Mouse (Mus musculus) ES-E14 (cell line): ENCODE measurements around the gene Phxr2.

ENCODE experiments used
- CHD2 ChIP-seq: IDR thresholded peaks from 2 replicates; pipeline ENCODE4 v1.6.1; 2014; ENCODE audit warnings: mild to moderate bottlenecking, low read depth, low read length, inconsistent platforms
- HCFC1 ChIP-seq: IDR thresholded peaks from 2 replicates; pipeline ENCODE4 v1.6.1; 2012; ENCODE audit warnings: low read length, inconsistent platforms, borderline replicate concordance; ENCODE audit not compliant: insufficient read depth
- MAFK ChIP-seq: IDR thresholded peaks from 2 replicates; pipeline ENCODE4 v1.6.1; 2014; ENCODE audit warnings: mild to moderate bottlenecking, low read depth, low read length, inconsistent platforms; ENCODE audit not compliant: insufficient read depth
- ZC3H11A ChIP-seq: IDR thresholded peaks from 2 replicates; pipeline ENCODE4 v1.6.1; 2012; ENCODE audit warnings: low read depth, mild to moderate bottlenecking, inconsistent platforms, low read length, borderline replicate concordance
- ZNF384 ChIP-seq: IDR thresholded peaks from 2 replicates; pipeline ENCODE4 v1.6.1; 2012; ENCODE audit warnings: low read depth, low read length, inconsistent platforms

- TF ChIP-seq MAFK = no peak
- no peak for TF ChIP-seq CHD2
- TF ChIP-seq ZNF384 = no peak
- TF ChIP-seq HCFC1 = no peak
- no peak for TF ChIP-seq ZC3H11A
Measured at GRCm38 (mm10) chr10:99118697-99119096, 7.4 kb downstream of the Phxr2 start.
